Mouse (Mus musculus) embryonic fibroblast, embryonic 13.5 days (primary cell): Measurements from ENCODE around the gene Slc25a30.

Experiments
- CTCF ChIP-seq: IDR thresholded peaks from 2 replicates; pipeline ENCODE4 v1.5.1; 2011; ENCODE audit warnings: mild to moderate bottlenecking, control low read depth, low read length, moderate library complexity, borderline replicate concordance; ENCODE audit not compliant: insufficient read depth
- POLR2A ChIP-seq: IDR thresholded peaks from 2 replicates; pipeline ENCODE4 v1.6.1; 2011; ENCODE audit warnings: low read depth, mild to moderate bottlenecking, control low read depth, low read length, moderate library complexity

DNA sequence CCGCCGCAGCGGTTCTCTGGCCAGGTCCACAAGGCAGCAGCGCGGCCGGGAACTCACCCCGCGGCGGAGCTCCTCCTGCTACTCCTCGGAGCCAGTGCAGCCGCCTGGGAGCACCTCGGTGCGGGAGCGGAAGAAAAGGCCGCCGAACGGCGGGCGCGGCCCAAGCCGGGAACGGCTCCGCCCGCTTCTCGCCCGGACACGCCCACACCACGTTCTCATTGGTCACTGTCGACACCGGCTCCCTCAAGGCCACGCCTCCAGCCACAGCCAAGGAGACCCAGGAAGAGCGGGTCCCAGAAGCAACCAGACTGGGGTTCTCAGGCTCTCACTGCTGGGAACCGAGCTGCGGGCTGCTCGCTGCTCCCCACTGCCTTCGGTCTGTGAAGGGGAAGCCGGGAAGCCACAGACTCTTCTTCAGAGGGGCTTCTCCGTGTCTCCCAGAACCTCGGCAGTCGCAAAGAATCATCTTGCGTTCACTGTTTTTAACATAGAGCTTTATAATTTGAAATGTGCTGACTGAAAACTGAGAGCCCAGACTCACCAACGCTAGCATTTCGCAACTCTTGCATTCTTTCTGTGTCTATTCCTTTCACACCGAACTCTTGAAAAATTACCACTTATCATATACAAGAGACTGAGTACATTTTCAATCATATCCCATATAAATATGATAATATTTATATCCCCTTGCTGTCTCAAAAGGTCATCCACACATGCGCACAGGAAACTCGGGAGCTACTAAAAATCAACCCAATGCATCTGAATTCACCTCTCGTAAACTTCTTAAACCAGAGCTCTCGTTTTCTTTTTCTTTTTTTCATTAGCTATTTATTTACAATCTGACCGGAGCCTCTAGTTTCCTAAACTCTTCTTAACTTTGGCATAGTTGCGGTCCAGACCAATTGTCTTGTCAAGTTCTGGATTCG is at the start of gene Slc25a30:
- TF ChIP-seq CTCF (no peak), POLR2A (peak; percentile 90)
